Mouse (Mus musculus) limb, embryonic 15.5 days (tissue): ENCODE results near the gene Gmfb. TPM values are rescaled to one million over a fixed set of nuclear protein-coding genes. Genes with fewer than 3 reads are reported as not detected.

Experiments
- ATAC-seq: fragments of 200-750 bp; cut with Nextera tagmentation; 2 replicates; pipeline ENCODE4 v1.8.0; 2017; ENCODE audit warnings: low read depth, moderate TSS enrichment; ENCODE audit not compliant: insufficient number of reproducible peaks, low FRiP score, low TSS enrichment
- H3K27ac ChIP-seq: fragments of 300-500 bp; sonication (generic); 2 replicates; pipeline ENCODE4 v1.5.1; 2015; ENCODE audit warnings: moderate library complexity, mild to moderate bottlenecking, inconsistent platforms
- H3K27me3 ChIP-seq: fragments of 300-500 bp; sonication (generic); 2 replicates; pipeline ENCODE4 v1.6.1; 2015; ENCODE audit warnings: inconsistent platforms
- H3K36me3 ChIP-seq: fragments of 300-500 bp; sonication (generic); 2 replicates; pipeline ENCODE4 v1.6.1; 2015; ENCODE audit warnings: inconsistent platforms
- H3K4me1 ChIP-seq: fragments of 300-500 bp; sonication (generic); 2 replicates; pipeline ENCODE4 v1.6.1; 2015; ENCODE audit warnings: inconsistent platforms
- H3K4me2 ChIP-seq: fragments of 300-500 bp; sonication (generic); 2 replicates; pipeline ENCODE4 v1.6.1; 2015; ENCODE audit warnings: mild to moderate bottlenecking, inconsistent platforms
- H3K4me3 ChIP-seq: fragments of 300-500 bp; sonication (generic); 2 replicates; pipeline ENCODE4 v1.5.1; 2015; ENCODE audit warnings: mild to moderate bottlenecking, inconsistent platforms
- H3K9ac ChIP-seq: fragments of 300-500 bp; sonication (generic); 2 replicates; pipeline ENCODE4 v1.6.1; 2015; ENCODE audit warnings: inconsistent platforms
- H3K9me3 ChIP-seq: fragments of 300-500 bp; sonication (generic); 2 replicates; pipeline ENCODE4 v1.6.1; 2016; ENCODE audit warnings: inconsistent platforms
- WGBS: fragments of 180-500 bp; shearing (Covaris S2); methylation state at CpG from one replicate; pipeline ENCODE4 v1.1.7; 2015; 5-methylcytosine and 5-hydroxymethylcytosine counted together
- polyA plus RNA-seq: library from polyadenylated mRNA; unstranded; fragments of >200 nt; fragmentation: Nextera tagmentation; extraction: Ambion mirVana; gene quantifications from 2 replicates; pipeline ENCODE4 v1.2.1, GENCODE M21; 2015

Gmfb gene
- polyA plus RNA-seq = 69.3 and 72.5 TPM in 2 replicates

DNA sequence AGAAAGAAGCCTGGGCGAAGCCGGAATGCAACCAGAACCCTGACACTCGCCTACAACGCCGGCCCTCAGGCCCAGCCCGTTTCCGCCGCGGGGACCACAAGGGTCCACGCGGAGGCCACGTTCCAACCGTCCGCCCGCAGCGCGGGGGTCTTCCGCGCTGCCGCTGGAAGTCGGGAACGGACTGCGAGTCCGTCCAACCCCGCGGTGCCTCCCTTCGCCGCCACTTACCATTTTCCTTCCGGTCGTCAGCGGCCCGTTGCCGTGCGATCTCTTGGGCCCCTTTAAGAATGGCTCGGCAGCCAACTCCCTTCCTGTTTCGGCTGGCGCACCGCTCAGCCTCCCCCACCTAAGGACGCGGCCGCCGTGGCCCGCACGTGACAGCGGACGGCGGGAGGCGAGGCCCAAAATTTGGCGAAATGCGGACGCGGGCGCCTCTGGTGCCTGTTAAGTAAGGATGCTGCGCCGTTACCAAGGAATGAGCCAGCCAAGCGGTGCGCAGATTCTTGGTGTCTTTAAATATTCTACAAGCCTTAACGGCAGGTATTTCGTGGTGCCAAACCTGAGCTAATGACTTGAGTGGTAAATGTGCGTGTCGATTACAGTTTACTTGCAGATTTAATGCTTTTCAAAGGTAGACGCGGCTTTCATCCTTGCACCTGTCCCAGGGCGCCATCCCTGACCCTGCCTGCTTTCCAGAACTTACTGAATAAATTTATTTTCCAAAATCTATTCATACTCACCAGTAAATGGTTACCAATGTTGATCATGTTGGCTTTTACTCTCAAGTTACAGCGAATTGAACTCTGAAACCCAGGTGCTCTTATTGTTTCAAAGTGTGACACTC is at the start of gene Gmfb:
Gene Gmfb (minus strand): TSS at position 370 of the 844 bp plus-strand sequence.
- H3K9ac ChIP-seq = peak within 1 kb of the TSS; percentile 93
- H3K36me3 ChIP-seq = peaks cover 3% of the 10 kb centered on the region; the same call in 1 of the 2 replicates
- peak within 1 kb of the TSS; percentile 95 for H3K27ac ChIP-seq
- peak; percentile 95 for ATAC-seq
- no peaks in the 10 kb centered on the region for H3K9me3 ChIP-seq
- H3K4me1 ChIP-seq = peaks cover 9% of the 10 kb centered on the region
- peak within 1 kb of the TSS; percentile 77 for H3K4me3 ChIP-seq
- under 1% methylated on average over 65 of the region's 65 CpGs for WGBS
- 0 out of 2 replicates have a peak, but pooled peaks cover 6% of the 10 kb centered on the region for H3K27me3 ChIP-seq
- H3K4me2 ChIP-seq = peak within 1 kb of the TSS; percentile 77

DNA sequence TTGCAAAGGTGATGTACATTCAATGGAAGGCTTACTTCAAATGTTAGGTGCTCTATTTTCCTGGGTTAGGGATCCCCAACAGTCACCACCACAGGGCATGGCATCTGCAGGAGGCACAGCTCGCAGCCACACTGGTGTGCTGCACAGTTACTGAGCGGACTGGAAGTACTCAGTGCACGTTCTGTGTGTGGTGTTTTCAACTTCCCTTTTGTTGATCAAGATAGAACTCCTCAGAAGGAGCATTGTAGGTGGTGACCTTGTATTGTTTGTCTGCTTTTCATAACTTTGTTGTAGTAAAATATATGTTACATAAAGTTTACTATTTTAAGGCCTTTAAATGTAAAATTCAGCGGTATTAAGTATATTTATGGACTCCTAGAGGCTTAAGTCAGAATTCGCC is 40.9 kb upstream of the Gmfb start:
- Histone ChIP-seq H3K27me3 (no peaks in the 10 kb centered on the region), H3K9me3 (no peaks in the 10 kb centered on the region), H3K4me2 (no peak overlapping the region), H3K36me3 (no peaks in the 10 kb centered on the region), H3K9ac (no peak overlapping the region), H3K4me3 (no peak overlapping the region), H3K27ac (no peak overlapping the region), H3K4me1 (no peaks in the 10 kb centered on the region)
- 83% methylated on average over 5 of the region's 5 CpGs for WGBS
- ATAC-seq = no peak

DNA sequence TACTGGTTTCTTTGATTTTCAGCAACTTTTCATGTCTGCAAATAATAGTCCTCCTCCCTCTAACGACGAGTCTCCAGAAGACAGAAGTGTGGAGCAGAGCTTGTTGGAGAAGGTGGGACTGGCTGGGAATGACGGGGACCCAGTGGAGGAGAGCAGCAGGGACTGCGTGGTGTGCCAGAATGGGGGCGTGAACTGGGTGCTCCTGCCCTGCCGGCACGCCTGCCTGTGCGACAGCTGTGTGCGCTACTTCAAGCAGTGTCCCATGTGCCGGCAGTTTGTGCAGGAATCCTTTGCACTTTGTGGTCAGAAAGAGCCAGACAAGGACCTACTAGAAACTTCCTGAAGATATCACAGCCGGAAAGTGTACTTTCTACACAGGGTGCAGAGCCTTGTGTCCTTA is 31.6 kb upstream of the Gmfb start:
- Histone ChIP-seq H3K9me3 (no peaks in the 10 kb centered on the region), H3K4me2 (no peak overlapping the region), H3K4me1 (no peaks in the 10 kb centered on the region), H3K36me3 (0 out of 2 replicates have a peak, but pooled peaks cover 2% of the 10 kb centered on the region), H3K27me3 (no peaks in the 10 kb centered on the region), H3K27ac (no peak overlapping the region), H3K4me3 (no peak overlapping the region), H3K9ac (no peak overlapping the region)
- ATAC-seq = no peak
- WGBS = 75% methylated on average over 11 of the region's 11 CpGs

- ATAC-seq = no peak
- no peak overlapping the region for H3K4me2 ChIP-seq
- H3K4me3 ChIP-seq = no peak overlapping the region
- no peak overlapping the region for H3K9ac ChIP-seq
- WGBS = 96% methylated on average over 1 of the region's 1 CpGs
- H3K36me3 ChIP-seq = peaks cover 20% of the 10 kb centered on the region; the same call in 1 of the 2 replicates
- H3K9me3 ChIP-seq = no peaks in the 10 kb centered on the region
- H3K27me3 ChIP-seq = no peaks in the 10 kb centered on the region
- no peaks in the 10 kb centered on the region for H3K4me1 ChIP-seq
- H3K27ac ChIP-seq = no peak overlapping the region
These were observed 27.7 kb upstream of the Gmfb start for GRCm38 (mm10) chr14:46849769-46850168.

DNA sequence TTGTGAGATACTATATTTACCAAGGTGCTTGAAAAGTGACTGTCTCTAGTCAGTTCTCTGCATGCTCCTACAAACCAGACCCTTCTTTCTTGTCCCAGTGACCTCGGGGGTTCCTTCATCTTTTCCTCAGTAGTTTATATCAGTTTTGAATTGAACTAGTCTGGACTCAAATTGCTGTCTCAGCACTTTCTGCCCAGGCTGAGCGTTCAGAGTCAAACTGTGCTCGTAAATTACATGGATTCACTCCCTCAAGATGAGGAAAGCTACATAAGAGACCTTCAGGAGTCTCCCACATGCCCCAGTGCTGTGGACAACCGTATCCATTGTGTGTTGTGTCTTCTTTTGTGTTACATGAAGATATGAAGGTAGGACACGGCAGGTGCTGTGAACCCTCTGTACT is 26.7 kb upstream of the Gmfb start:
- Histone ChIP-seq H3K9ac (no peak overlapping the region), H3K4me1 (no peaks in the 10 kb centered on the region), H3K9me3 (no peaks in the 10 kb centered on the region), H3K36me3 (peaks cover 22% of the 10 kb centered on the region; the same call in 1 of the 2 replicates), H3K27ac (no peak overlapping the region), H3K4me2 (no peak overlapping the region), H3K27me3 (no peaks in the 10 kb centered on the region), H3K4me3 (no peak overlapping the region)
- WGBS = 72% methylated on average over 5 of the region's 5 CpGs
- no peak for ATAC-seq

DNA sequence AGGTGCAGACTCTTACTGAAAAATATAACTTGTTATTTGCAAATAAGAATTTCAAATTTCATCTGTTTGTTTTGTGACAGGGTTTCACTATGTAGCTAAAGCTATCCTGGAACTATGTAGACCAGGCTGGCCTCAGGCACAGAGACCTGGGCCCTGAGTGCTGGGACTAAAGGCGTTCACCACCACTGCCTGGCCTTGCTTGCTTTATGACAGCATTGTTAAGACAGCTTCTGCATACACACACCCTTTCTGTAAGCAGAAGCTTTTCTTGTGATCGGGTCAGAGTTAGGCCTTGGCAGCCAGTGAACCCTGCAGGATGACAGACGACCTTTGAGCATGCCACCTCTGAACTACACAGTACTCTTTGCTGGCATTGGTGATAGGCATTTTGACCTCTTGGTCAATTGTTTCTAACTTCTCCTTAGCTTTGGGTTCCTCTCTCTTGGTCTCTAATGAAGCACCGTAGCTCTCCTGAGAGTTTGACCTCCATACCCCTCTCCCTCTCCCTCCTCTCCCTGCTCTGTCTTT is 26.1 kb upstream of the Gmfb start:
- peaks cover 20% of the 10 kb centered on the region; the same call in 1 of the 2 replicates for H3K36me3 ChIP-seq
- no peak overlapping the region for H3K27ac ChIP-seq
- no peak for ATAC-seq
- 88% methylated on average over 4 of the region's 4 CpGs for WGBS
- no peaks in the 10 kb centered on the region for H3K9me3 ChIP-seq
- no peaks in the 10 kb centered on the region for H3K27me3 ChIP-seq
- H3K4me2 ChIP-seq = no peak overlapping the region
- H3K4me1 ChIP-seq = no peaks in the 10 kb centered on the region
- H3K9ac ChIP-seq = no peak overlapping the region
- no peak overlapping the region for H3K4me3 ChIP-seq

DNA sequence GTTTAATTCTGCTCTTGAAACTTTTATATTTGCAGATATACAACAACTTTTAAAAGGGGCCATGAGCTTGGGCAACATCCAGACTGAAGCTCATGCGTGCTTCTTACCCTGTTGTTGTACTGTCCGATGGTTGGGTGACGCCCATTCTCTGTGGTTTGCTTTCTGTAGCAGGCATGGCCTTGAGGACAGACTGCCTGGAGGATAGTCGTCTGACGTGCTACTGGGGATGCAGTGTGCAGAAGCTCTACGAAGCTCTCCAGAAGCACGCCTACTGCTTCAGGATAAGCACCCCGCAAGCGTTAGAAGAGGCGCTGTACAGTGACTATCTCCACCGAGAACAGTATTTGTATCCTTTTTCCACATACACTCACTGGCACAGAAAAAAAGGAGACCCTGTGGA is 23.7 kb upstream of the Gmfb start:
- no peak for ATAC-seq
- peaks cover 38% of the 10 kb centered on the region for H3K36me3 ChIP-seq
- H3K4me2 ChIP-seq = no peak overlapping the region
- H3K4me1 ChIP-seq = no peaks in the 10 kb centered on the region
- H3K4me3 ChIP-seq = no peak overlapping the region
- no peaks in the 10 kb centered on the region for H3K9me3 ChIP-seq
- WGBS = 92% methylated on average over 11 of the region's 11 CpGs
- no peak overlapping the region for H3K9ac ChIP-seq
- H3K27me3 ChIP-seq = no peaks in the 10 kb centered on the region
- no peak overlapping the region for H3K27ac ChIP-seq

GRCm38 (mm10) chr14:46839326-46839725 is 17.3 kb upstream of the Gmfb start:
- no peak overlapping the region for H3K9ac ChIP-seq

DNA sequence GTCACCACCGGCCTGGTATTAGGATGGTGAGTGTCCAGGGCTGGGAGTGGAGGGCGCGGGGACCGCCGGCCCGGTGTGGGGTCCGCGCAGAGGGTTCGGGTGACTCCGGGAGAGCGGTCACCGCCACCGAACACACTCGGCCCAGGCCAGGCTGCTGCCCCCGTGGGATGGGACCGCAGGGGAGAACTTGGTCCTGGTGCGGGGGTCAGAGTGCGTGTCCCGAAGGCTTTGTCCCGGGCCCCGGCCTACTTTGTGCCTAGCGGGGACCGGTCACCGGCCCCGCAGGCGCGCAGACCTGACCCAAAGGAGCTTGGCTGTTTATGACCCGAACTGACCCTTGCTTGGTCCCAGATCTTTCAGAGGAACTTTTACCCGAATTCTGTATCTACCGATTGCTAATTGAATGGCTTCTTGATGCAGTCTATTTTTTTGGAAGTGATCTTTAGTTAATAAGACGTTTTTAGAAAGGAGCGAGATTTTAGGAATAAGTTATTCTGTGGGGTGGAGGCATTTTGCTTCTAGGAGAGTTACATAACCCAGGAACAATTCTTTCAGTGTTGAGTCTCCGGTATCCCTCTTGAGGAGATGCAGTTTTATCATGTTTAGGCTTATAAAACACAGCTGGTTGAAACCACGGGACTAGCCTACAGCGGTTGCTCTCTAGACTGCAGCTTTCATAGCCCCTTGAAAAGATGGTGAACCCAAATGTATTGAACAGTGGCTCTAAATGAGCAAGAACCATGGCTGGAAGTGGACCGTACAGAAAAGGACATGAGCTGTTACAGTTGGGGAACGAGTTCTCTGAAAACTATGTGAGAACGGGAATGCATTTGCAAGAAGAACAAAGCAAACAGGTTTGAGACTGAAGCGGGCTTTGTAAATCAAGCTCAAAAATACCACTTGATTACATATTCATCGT is 10.6 kb upstream of the Gmfb start:
- H3K27ac ChIP-seq = peak overlapping the region; percentile 67
- H3K9ac ChIP-seq = peak overlapping the region; percentile 71
- H3K4me3 ChIP-seq = peak overlapping the region; percentile 75
- H3K9me3 ChIP-seq = no peaks in the 10 kb centered on the region
- no peaks in the 10 kb centered on the region for H3K27me3 ChIP-seq
- ATAC-seq = no peak; the same call in 1 of the 2 replicates
- peak overlapping the region; percentile 86 for H3K4me2 ChIP-seq
- WGBS = 5% methylated on average over 40 of the region's 40 CpGs
- H3K4me1 ChIP-seq = peaks cover 9% of the 10 kb centered on the region
- no peaks in the 10 kb centered on the region for H3K36me3 ChIP-seq

More at GRCm38 (mm10) chr14:46839326-46839725, 17.3 kb upstream of the Gmfb start:
- Histone ChIP-seq H3K4me1 (no peaks in the 10 kb centered on the region), H3K27me3 (no peaks in the 10 kb centered on the region), H3K4me2 (no peak overlapping the region), H3K9me3 (no peaks in the 10 kb centered on the region), H3K27ac (no peak overlapping the region), H3K36me3 (peaks cover 20% of the 10 kb centered on the region), H3K4me3 (no peak overlapping the region)
- WGBS = 59% methylated on average over 4 of the region's 4 CpGs
- no peak for ATAC-seq

- Histone ChIP-seq H3K27me3 (no peaks in the 10 kb centered on the region), H3K4me2 (peak within 1 kb of the TSS; percentile 86), H3K36me3 (no peaks in the 10 kb centered on the region), H3K4me3 (peak within 1 kb of the TSS; percentile 75), H3K9ac (peak within 1 kb of the TSS; percentile 71), H3K9me3 (no peaks in the 10 kb centered on the region), H3K27ac (peak within 1 kb of the TSS; percentile 73), H3K4me1 (peaks cover 9% of the 10 kb centered on the region)
- under 1% methylated on average over 32 of the region's 32 CpGs for WGBS
- ATAC-seq = peak; percentile 97
These were observed 9.8 kb upstream of the Gmfb start, which contains the start of gene Cgrrf1 for GRCm38 (mm10) chr14:46831837-46832333. Gene Cgrrf1, plus strand, starts transcription at chr14:46832125.

- peak overlapping the region; percentile 75 for H3K4me3 ChIP-seq
- no peak for ATAC-seq
- H3K27me3 ChIP-seq = no peaks in the 10 kb centered on the region
- H3K9ac ChIP-seq = peak overlapping the region; percentile 71
- H3K27ac ChIP-seq = no peak overlapping the region
- H3K9me3 ChIP-seq = no peaks in the 10 kb centered on the region
- H3K4me1 ChIP-seq = peaks cover 9% of the 10 kb centered on the region
- peak overlapping the region; percentile 86 for H3K4me2 ChIP-seq
- H3K36me3 ChIP-seq = no peaks in the 10 kb centered on the region
- 3% methylated on average over 4 of the region's 4 CpGs for WGBS
These were observed 9.3 kb upstream of the Gmfb start for GRCm38 (mm10) chr14:46831295-46831694.
